9 mouse cellular contexts compared by ENCODE assay signal in genomic region chr17:25698446-25698845, GRCm38 (mm10). TPM values are rescaled to one million over a fixed set of nuclear protein-coding genes. Genes with fewer than 3 reads are reported as not detected.
A peak's percentile ranks its signal among the peaks of the same experiment; 100 is the strongest.
DNase-seq lines count a peak whose midpoint lies in the region; ATAC-seq lines count a peak whose summit lies in the region.
"Had no signal": no experiment of that assay in that cellular context is flagged by ENCODE, and none has a peak within 500 bp of the region (broad histone marks: within the 10 kb centered on the region; RNA-seq: fewer than 3 reads in every experiment).

No protein-coding gene starts in this region.

- 15% methylated on average over 7 of the region's 7 CpGs for WGBS in forebrain, embryonic 10.5 days
- 14% methylated on average over 7 of the region's 7 CpGs for WGBS in hindbrain, embryonic 15.5 days
- 9% methylated on average over 7 of the region's 7 CpGs for WGBS in midbrain, embryonic 13.5 days

- H3K36me3 ChIP-seq in forebrain, embryonic 10.5 days (replicated peaks) = no peaks in the 10 kb centered on the region
- no peaks in the 10 kb centered on the region for H3K36me3 ChIP-seq in hindbrain, embryonic 15.5 days
- no peaks in the 10 kb centered on the region for H3K36me3 ChIP-seq in midbrain, embryonic 13.5 days

- H3K9ac ChIP-seq in hindbrain, embryonic 15.5 days = no peak overlapping the region
- no peak overlapping the region for H3K9ac ChIP-seq in midbrain, embryonic 13.5 days (replicated peaks)

- H3K4me1 ChIP-seq in forebrain, embryonic 10.5 days = peaks cover 7% of the 10 kb centered on the region
- H3K4me1 ChIP-seq in hindbrain, embryonic 15.5 days (replicated peaks) = no peaks in the 10 kb centered on the region
- H3K4me1 ChIP-seq in midbrain, embryonic 13.5 days (replicated peaks) = no peaks in the 10 kb centered on the region
- H3K4me1 ChIP-seq: megakaryocyte, embryonic 14.5 days had no signal

- no peak overlapping the region for H3K4me2 ChIP-seq in hindbrain, embryonic 15.5 days
- H3K4me2 ChIP-seq in midbrain, embryonic 13.5 days (replicated peaks) = no peak overlapping the region

- intact Hi-C loops in heart, postnatal 25 days (cut with DNase I) = loop anchor here (1.0 to 5.0 kb wide), 4 partner anchors 132 to 301 kb away; no protein-coding TSS in a partner anchor

- H3K27ac ChIP-seq in forebrain, embryonic 10.5 days = no peak overlapping the region
- no peak overlapping the region for H3K27ac ChIP-seq in hindbrain, embryonic 15.5 days (replicated peaks)
- H3K27ac ChIP-seq in midbrain, embryonic 13.5 days = no peak overlapping the region

- peak; percentile 66 to 86 for DNase-seq in heart, adult 18-20 months
- no peak for DNase-seq in heart, postnatal 25 days (ENCODE audit: low spot score)
- peak; percentile 45 for DNase-seq in brain, embryonic 18.5 days (ENCODE audit: low read depth, low spot score)
- DNase-seq in forebrain, embryonic 10.5 days (ENCODE audit: extremely low spot score, low spot score) = peak; percentile 78
- peak; percentile 65 to 76 for DNase-seq in layer of hippocampus, postnatal 36 days
- peak; percentile 42 to 56 for DNase-seq in spleen, postnatal 36 days (ENCODE audit: low spot score in 2 of 2)

- H3K9me3 ChIP-seq in forebrain, embryonic 10.5 days = no peaks in the 10 kb centered on the region
- no peaks in the 10 kb centered on the region for H3K9me3 ChIP-seq in hindbrain, embryonic 15.5 days
- H3K9me3 ChIP-seq in midbrain, embryonic 13.5 days = no peaks in the 10 kb centered on the region

- H3K27me3 ChIP-seq in forebrain, embryonic 10.5 days (ENCODE audit: poor library complexity, severe bottlenecking) = no peaks in the 10 kb centered on the region
- no peaks in the 10 kb centered on the region for H3K27me3 ChIP-seq in hindbrain, embryonic 15.5 days
- peaks cover 4% of the 10 kb centered on the region; the same call in 1 of the 2 replicates for H3K27me3 ChIP-seq in midbrain, embryonic 13.5 days

- no peak overlapping the region for H3K4me3 ChIP-seq in forebrain, embryonic 10.5 days
- H3K4me3 ChIP-seq in hindbrain, embryonic 15.5 days = no peak overlapping the region
- H3K4me3 ChIP-seq in midbrain, embryonic 13.5 days (replicated peaks) = no peak overlapping the region
- H3K4me3 ChIP-seq: megakaryocyte, embryonic 14.5 days had no signal

- ATAC-seq in hindbrain, embryonic 15.5 days (ENCODE audit: low FRiP score, low read depth) = peak; percentile 71; the same call in 1 of the 2 replicates
- peak; percentile 55; the same call in 1 of the 2 replicates for ATAC-seq in midbrain, embryonic 13.5 days

RNA-seq across cellular contexts. Expression of gene Gng13, which starts 18.5 kb away (rescaled TPM):
- under 1 TPM in 1 of 2 experiments, not detected in 1; 0.77 TPM for total RNA-seq in heart, adult 18-20 months (2021)
- total RNA-seq in heart, postnatal 25 days (2021) = under 1 TPM in 1 of 2 experiments, not detected in 1; 0.70 TPM
- 0.57 and 0.59 TPM in 2 replicates for polyA plus RNA-seq in forebrain, embryonic 10.5 days (2016; fragmentation: Nextera tagmentation; extraction: Ambion mirVana)
- polyA plus RNA-seq in hindbrain, embryonic 15.5 days (2015; fragmentation: Nextera tagmentation; extraction: Ambion mirVana) = 6.7 and 9.6 TPM in 2 replicates
- 100 to 1,000 TPM; 111 to 127 TPM for total RNA-seq in layer of hippocampus, postnatal 36 days (2021)
- 0.73 and 0.78 TPM in 2 replicates for polyA plus RNA-seq in midbrain, embryonic 13.5 days (2015; fragmentation: Nextera tagmentation; extraction: Ambion mirVana)

RNA-seq across cellular contexts. Expression of gene Chtf18, which starts 28.8 kb away (rescaled TPM):
- 1 to 10 TPM in 1 of 2 experiments, under 1 TPM in 1; 0.84 to 1.3 TPM for total RNA-seq in heart, adult 18-20 months (2021)
- 1 to 10 TPM; 1.6 to 1.9 TPM for total RNA-seq in heart, postnatal 25 days (2021)
- 64.0 and 74.5 TPM in 2 replicates for polyA plus RNA-seq in forebrain, embryonic 10.5 days (2016; fragmentation: Nextera tagmentation; extraction: Ambion mirVana)
- polyA plus RNA-seq in hindbrain, embryonic 15.5 days (2015; fragmentation: Nextera tagmentation; extraction: Ambion mirVana) = 8.2 and 8.8 TPM in 2 replicates
- 1 to 10 TPM in 1 of 2 experiments, under 1 TPM in 1; 0.73 to 1.6 TPM for total RNA-seq in layer of hippocampus, postnatal 36 days (2021)
- 12.8 and 14.1 TPM in 2 replicates for polyA plus RNA-seq in midbrain, embryonic 13.5 days (2015; fragmentation: Nextera tagmentation; extraction: Ambion mirVana)

RNA-seq across cellular contexts. Expression of gene Rpusd1, which starts 29.0 kb away (rescaled TPM):
- 1 to 10 TPM; 3.6 to 5.2 TPM for total RNA-seq in heart, adult 18-20 months (2021)
- 1 to 10 TPM; 5.3 to 5.6 TPM for total RNA-seq in heart, postnatal 25 days (2021)
- polyA plus RNA-seq in forebrain, embryonic 10.5 days (2016; fragmentation: Nextera tagmentation; extraction: Ambion mirVana) = 22.0 and 24.2 TPM in 2 replicates
- polyA plus RNA-seq in hindbrain, embryonic 15.5 days (2015; fragmentation: Nextera tagmentation; extraction: Ambion mirVana) = 28.7 and 30.1 TPM in 2 replicates
- 10 to 100 TPM; 50.0 to 52.5 TPM for total RNA-seq in layer of hippocampus, postnatal 36 days (2021)
- polyA plus RNA-seq in midbrain, embryonic 13.5 days (2015; fragmentation: Nextera tagmentation; extraction: Ambion mirVana) = 23.2 and 24.1 TPM in 2 replicates

RNA-seq across cellular contexts. Expression of gene Mslnl, which starts 37.4 kb away (rescaled TPM):
- total RNA-seq in heart, adult 18-20 months (2021) = not detected
- total RNA-seq in heart, postnatal 25 days (2021) = not detected
- polyA plus RNA-seq in forebrain, embryonic 10.5 days (2016; fragmentation: Nextera tagmentation; extraction: Ambion mirVana) = not detected in 2 replicates
- polyA plus RNA-seq in hindbrain, embryonic 15.5 days (2015; fragmentation: Nextera tagmentation; extraction: Ambion mirVana) = 0.05 TPM in 1 of 2 replicates, not detected in the other
- under 1 TPM in 1 of 2 experiments, not detected in 1; 0.12 TPM for total RNA-seq in layer of hippocampus, postnatal 36 days (2021)
- polyA plus RNA-seq in midbrain, embryonic 13.5 days (2015; fragmentation: Nextera tagmentation; extraction: Ambion mirVana) = not detected in 2 replicates

RNA-seq across cellular contexts. Expression of gene Msln, which starts 55.7 kb away (rescaled TPM):
- 10 to 100 TPM; 10.3 to 20.2 TPM for total RNA-seq in heart, adult 18-20 months (2021)
- total RNA-seq in heart, postnatal 25 days (2021) = 10 to 100 TPM; 21.2 to 28.5 TPM
- polyA plus RNA-seq in forebrain, embryonic 10.5 days (2016; fragmentation: Nextera tagmentation; extraction: Ambion mirVana) = not detected in 2 replicates
- polyA plus RNA-seq in hindbrain, embryonic 15.5 days (2015; fragmentation: Nextera tagmentation; extraction: Ambion mirVana) = 0.84 TPM in 1 of 2 replicates, not detected in the other
- under 1 TPM; 0.66 to 0.77 TPM for total RNA-seq in layer of hippocampus, postnatal 36 days (2021)
- not detected in 2 replicates for polyA plus RNA-seq in midbrain, embryonic 13.5 days (2015; fragmentation: Nextera tagmentation; extraction: Ambion mirVana)

Comparison
In these comparisons a context has a peak if more than half of its experiments do, and no peak if none do; other contexts are left out.
1. RNA of gene Gng13, which starts 18.5 kb away (total RNA-seq): 111 to 127 TPM in layer of hippocampus, postnatal 36 days; 0.77 TPM in heart, adult 18-20 months and 0.70 TPM in heart, postnatal 25 days; every median in the first group is over 10 times any median in the second.
2. RNA of gene Rpusd1, which starts 29.0 kb away (total RNA-seq): 50.0 to 52.5 TPM in layer of hippocampus, postnatal 36 days; 5.3 to 5.6 TPM in heart, postnatal 25 days and 3.6 to 5.2 TPM in heart, adult 18-20 months; every median in the first group is over 4 times any median in the second.